ENCODE assay signal across 9 mouse cellular contexts in the genomic region with DNA sequence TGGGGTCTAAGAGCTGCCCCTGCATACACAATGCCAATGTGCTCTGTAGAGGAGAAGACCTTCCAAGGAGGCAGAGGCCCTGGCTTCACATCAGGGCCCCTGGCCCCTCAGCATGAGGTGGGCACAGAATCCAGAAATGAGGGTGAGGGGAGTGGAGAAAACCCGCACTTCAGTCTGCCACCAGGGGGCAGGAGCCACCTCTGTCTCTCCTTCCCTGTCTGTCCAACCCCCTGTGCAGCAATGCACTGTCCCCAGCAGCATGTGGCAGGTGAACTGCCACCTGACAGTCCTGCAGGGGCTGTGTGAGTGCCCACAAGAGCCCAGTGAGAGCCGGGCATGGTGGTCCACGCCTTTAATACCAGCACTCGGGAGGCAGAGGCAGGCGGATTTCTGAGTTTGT. TPM values are rescaled to one million over a fixed set of nuclear protein-coding genes. Genes with fewer than 3 reads are reported as not detected.
DNase-seq lines count a peak whose midpoint lies in the region; ATAC-seq and TF ChIP-seq lines count a peak whose summit lies in the region.
"Had no signal": no experiment of that assay in that cellular context is flagged by ENCODE, and none has a peak within 500 bp of the region (broad histone marks: within the 10 kb centered on the region; RNA-seq: fewer than 3 reads in every experiment).

No protein-coding gene starts in this region.

- TF ChIP-seq POLR2A in cerebellum, adult 2 months (IDR thresholded peaks at IDR 0.05; ENCODE audit: borderline replicate concordance, insufficient read depth, low read length): no peak
- no peak for TF ChIP-seq POLR2A in liver, adult 2 months (IDR thresholded peaks at IDR 0.05; ENCODE audit: extremely low read depth, insufficient read depth, low read length)
- no peak for TF ChIP-seq POLR2A in small intestine, adult 2 months (IDR thresholded peaks at IDR 0.05; ENCODE audit: low read depth, low read length)

- peaks cover 6% of the 10 kb centered on the region; the same call in 1 of the 2 replicates for H3K36me3 ChIP-seq in liver, adult 2 months (ENCODE audit: control insufficient read depth, insufficient read depth, low read length)
- peaks cover 7% of the 10 kb centered on the region; the same call in 1 of the 2 replicates for H3K36me3 ChIP-seq in liver, embryonic 11.5 days (ENCODE audit: control insufficient read depth, insufficient read depth, low read length)
- H3K36me3 ChIP-seq in embryonic facial prominence, embryonic 10.5 days (replicated peaks): peaks cover 46% of the 10 kb centered on the region
- H3K36me3 ChIP-seq in small intestine, adult 2 months (ENCODE audit: control insufficient read depth, insufficient read depth, low read length): peaks cover 28% of the 10 kb centered on the region

- no peaks in the 10 kb centered on the region for H3K9me3 ChIP-seq in liver, embryonic 11.5 days (ENCODE audit: control insufficient read depth, low read length)
- no peaks in the 10 kb centered on the region for H3K9me3 ChIP-seq in embryonic facial prominence, embryonic 10.5 days
- H3K9me3 ChIP-seq: limb, embryonic 15.5 days had no signal

- no peak overlapping the region for H3K4me2 ChIP-seq in liver, embryonic 11.5 days
- H3K4me2 ChIP-seq: limb, embryonic 15.5 days had no signal

- no peak overlapping the region for H3K27ac ChIP-seq in cerebellum, adult 2 months (ENCODE audit: insufficient read depth, low read length)
- H3K27ac ChIP-seq in liver, adult 2 months (replicated peaks; ENCODE audit: insufficient read depth, low read depth, low read length): no peak overlapping the region
- no peak overlapping the region for H3K27ac ChIP-seq in liver, embryonic 11.5 days (ENCODE audit: low read depth, low read length)
- no peak overlapping the region for H3K27ac ChIP-seq in embryonic facial prominence, embryonic 10.5 days (replicated peaks)
- H3K27ac ChIP-seq in small intestine, adult 2 months (ENCODE audit: insufficient read depth, low read depth, low read length): no peak overlapping the region
- H3K27ac ChIP-seq: limb, embryonic 15.5 days had no signal

- no peak overlapping the region for H3K9ac ChIP-seq in liver, adult 2 months (ENCODE audit: low read depth, low read length)
- no peak overlapping the region for H3K9ac ChIP-seq in liver, embryonic 11.5 days (ENCODE audit: low read depth, low read length)
- H3K9ac ChIP-seq: limb, embryonic 15.5 days had no signal

- H3K4me3 ChIP-seq in cerebellum, adult 2 months (replicated peaks; ENCODE audit: insufficient read depth, low read depth, low read length): no peak overlapping the region
- H3K4me3 ChIP-seq in liver, adult 2 months (ENCODE audit: insufficient read depth, low read depth, low read length): no peak overlapping the region
- H3K4me3 ChIP-seq in liver, embryonic 11.5 days (ENCODE audit: low read depth, low read length): no peak overlapping the region
- no peak overlapping the region for H3K4me3 ChIP-seq in embryonic facial prominence, embryonic 10.5 days
- H3K4me3 ChIP-seq in small intestine, adult 2 months (ENCODE audit: low read depth, low read length): no peak overlapping the region
- H3K4me3 ChIP-seq: limb, embryonic 15.5 days had no signal

- no peaks in the 10 kb centered on the region for H3K27me3 ChIP-seq in cerebellum, adult 2 months (ENCODE audit: control insufficient read depth, insufficient read depth, low read length)
- H3K27me3 ChIP-seq in liver, adult 2 months (ENCODE audit: control insufficient read depth, insufficient read depth, low read length): no peaks in the 10 kb centered on the region
- H3K27me3 ChIP-seq in liver, embryonic 11.5 days (replicated peaks; ENCODE audit: control insufficient read depth, insufficient read depth, low read length): no peaks in the 10 kb centered on the region
- H3K27me3 ChIP-seq in embryonic facial prominence, embryonic 10.5 days (replicated peaks; ENCODE audit: low read depth, poor library complexity, severe bottlenecking): no peaks in the 10 kb centered on the region
- H3K27me3 ChIP-seq in small intestine, adult 2 months (ENCODE audit: control insufficient read depth, insufficient read depth, low read length): no peaks in the 10 kb centered on the region
- H3K27me3 ChIP-seq: limb, embryonic 15.5 days had no signal

- ATAC-seq in liver, embryonic 11.5 days (replicated peaks; ENCODE audit: low FRiP score): no peak

- DNase-seq in cerebellum, adult 2 months: no peak
- DNase-seq in cerebellum, postnatal 4 days (ENCODE audit: low spot score in 2 of 2): no peak
- DNase-seq in liver, adult 2 months (ENCODE audit: extremely low read depth, low read depth, low spot score): no peak
- DNase-seq in liver, embryonic 11.5 days (ENCODE audit: low spot score): no peak
- DNase-seq in embryonic facial prominence, embryonic 10.5 days (ENCODE audit: low spot score): peak; percentile 53
- DNase-seq in ovary, postnatal 14 days (ENCODE audit: low spot score): no peak
- no peak for DNase-seq in kidney, postnatal 14 days

- TF ChIP-seq CTCF in cerebellum, adult 2 months (IDR thresholded peaks at IDR 0.05; ENCODE audit: borderline replicate concordance, insufficient read depth, low read depth, low read length): peak; percentile 38
- peak; percentile 66 for TF ChIP-seq CTCF in liver, adult 2 months (IDR thresholded peaks at IDR 0.05; ENCODE audit: low read depth, low read length)
- peak; percentile 20; the same call in 1 of the 2 replicates for TF ChIP-seq CTCF in small intestine, adult 2 months (IDR thresholded peaks at IDR 0.05; ENCODE audit: extremely low read depth, insufficient read length, insufficient replicate concordance, low read depth, low read length)

- WGBS in cerebellum, adult 2 months: 54% methylated on average over 5 of the region's 5 CpGs
- WGBS in liver, adult 2 months: 67% methylated on average over 5 of the region's 5 CpGs
- 56% methylated on average over 5 of the region's 5 CpGs for WGBS in liver, embryonic 11.5 days
- 67% methylated on average over 5 of the region's 5 CpGs for WGBS in embryonic facial prominence, embryonic 10.5 days
- 61% methylated on average over 5 of the region's 5 CpGs for WGBS in small intestine, adult 2 months

- H3K4me1 ChIP-seq in cerebellum, adult 2 months (ENCODE audit: control insufficient read depth, insufficient read depth, low read length): peaks cover 10% of the 10 kb centered on the region
- H3K4me1 ChIP-seq in liver, adult 2 months (ENCODE audit: control insufficient read depth, insufficient read depth, low read length): no peaks in the 10 kb centered on the region
- H3K4me1 ChIP-seq in liver, embryonic 11.5 days (replicated peaks; ENCODE audit: control insufficient read depth, insufficient read depth, low read length): no peaks in the 10 kb centered on the region
- H3K4me1 ChIP-seq in embryonic facial prominence, embryonic 10.5 days: no peaks in the 10 kb centered on the region
- peaks cover 2% of the 10 kb centered on the region; the same call in 1 of the 2 replicates for H3K4me1 ChIP-seq in small intestine, adult 2 months (ENCODE audit: control insufficient read depth, insufficient read depth, insufficient read length, low read length)
- H3K4me1 ChIP-seq: limb, embryonic 15.5 days had no signal

- H3K79me2 ChIP-seq in liver, adult 2 months (ENCODE audit: control insufficient read depth, insufficient read depth, low read length): no peaks in the 10 kb centered on the region

RNA-seq across cellular contexts. Expression of gene Cstb, which starts 14.1 kb away (rescaled TPM):
- 112 and 120 TPM in 2 replicates for polyA plus RNA-seq in cerebellum, adult 2 months (2012; rRNA removed)
- 52.0 and 60.8 TPM in 2 replicates for total RNA-seq in liver, adult 2 months (2014; rRNA removed)
- 41.4 and 47.5 TPM in 2 replicates for polyA plus RNA-seq in liver, adult 2 months (2012; rRNA removed)
- 134 and 148 TPM in 2 replicates for polyA plus RNA-seq in liver, embryonic 11.5 days (2014; fragmentation: Nextera tagmentation; extraction: Ambion mirVana)
- 142 and 149 TPM in 2 replicates for polyA plus RNA-seq in embryonic facial prominence, embryonic 10.5 days (2016; fragmentation: Nextera tagmentation; extraction: Ambion mirVana)
- polyA plus RNA-seq in small intestine, adult 2 months (2012; rRNA removed): 11.8 and 21.1 TPM in 2 replicates

RNA-seq across cellular contexts. Expression of gene Pdxk, which starts 25.2 kb away (rescaled TPM):
- polyA plus RNA-seq in cerebellum, adult 2 months (2012; rRNA removed): 82.0 and 83.5 TPM in 2 replicates
- 19.9 TPM in 2 replicates for total RNA-seq in liver, adult 2 months (2014; rRNA removed)
- 29.2 and 29.5 TPM in 2 replicates for polyA plus RNA-seq in liver, adult 2 months (2012; rRNA removed)
- 10.6 and 11.3 TPM in 2 replicates for polyA plus RNA-seq in liver, embryonic 11.5 days (2014; fragmentation: Nextera tagmentation; extraction: Ambion mirVana)
- polyA plus RNA-seq in embryonic facial prominence, embryonic 10.5 days (2016; fragmentation: Nextera tagmentation; extraction: Ambion mirVana): 11.9 and 13.2 TPM in 2 replicates
- 17.1 and 38.7 TPM in 2 replicates for polyA plus RNA-seq in small intestine, adult 2 months (2012; rRNA removed)

RNA-seq across cellular contexts. Expression of gene Rrp1, which starts 26.7 kb away (rescaled TPM):
- polyA plus RNA-seq in cerebellum, adult 2 months (2012; rRNA removed): 596 and 620 TPM in 2 replicates
- total RNA-seq in liver, adult 2 months (2014; rRNA removed): 39.8 and 41.9 TPM in 2 replicates
- polyA plus RNA-seq in liver, adult 2 months (2012; rRNA removed): 30.7 and 37.6 TPM in 2 replicates
- polyA plus RNA-seq in liver, embryonic 11.5 days (2014; fragmentation: Nextera tagmentation; extraction: Ambion mirVana): 277 and 293 TPM in 2 replicates
- 358 and 365 TPM in 2 replicates for polyA plus RNA-seq in embryonic facial prominence, embryonic 10.5 days (2016; fragmentation: Nextera tagmentation; extraction: Ambion mirVana)
- polyA plus RNA-seq in small intestine, adult 2 months (2012; rRNA removed): 24.4 and 42.0 TPM in 2 replicates
